Mouse (Mus musculus) testis, adult 2 months (tissue): ENCODE data around the gene Slc2a8. TPM values are rescaled to one million over a fixed set of nuclear protein-coding genes. Genes with fewer than 3 reads are reported as not detected.

ENCODE experiments used
- H3K27ac ChIP-seq: fragments of 200-500 bp; 2 replicates; pipeline ENCODE4 v1.5.1; 2012; ENCODE audit warnings: low read depth, low read length; ENCODE audit not compliant: control insufficient read depth, insufficient read depth
- H3K27me3 ChIP-seq: fragments of 200-500 bp; 2 replicates; pipeline ENCODE4 v1.6.1; 2012; ENCODE audit warnings: mild to moderate bottlenecking, low read length, moderate library complexity; ENCODE audit not compliant: control insufficient read depth, insufficient read depth
- H3K36me3 ChIP-seq: fragments of 200-500 bp; 2 replicates; pipeline ENCODE4 v1.6.1; 2012; ENCODE audit warnings: mild to moderate bottlenecking, low read length; ENCODE audit not compliant: control insufficient read depth, insufficient read depth
- H3K4me1 ChIP-seq: fragments of 200-500 bp; 2 replicates; pipeline ENCODE4 v1.6.1; 2012; ENCODE audit warnings: low read length; ENCODE audit not compliant: control insufficient read depth, insufficient read depth
- H3K4me3 ChIP-seq: fragments of 200-500 bp; 2 replicates; pipeline ENCODE4 v1.5.1; 2012; ENCODE audit warnings: low read depth, mild to moderate bottlenecking, low read length, moderate library complexity, mixed read lengths; ENCODE audit not compliant: control insufficient read depth
- CTCF ChIP-seq: fragments of 200-500 bp; IDR thresholded peaks from 2 replicates; pipeline ENCODE4 v1.5.1; 2012; ENCODE audit warnings: low read depth, mild to moderate bottlenecking, inconsistent platforms, low read length, moderate library complexity; ENCODE audit not compliant: control insufficient read depth, insufficient read depth, insufficient replicate concordance
- POLR2A ChIP-seq: fragments of 200-500 bp; IDR thresholded peaks from 2 replicates; pipeline ENCODE4 v1.6.1; 2012; ENCODE audit warnings: low read depth, mild to moderate bottlenecking, inconsistent platforms, low read length, moderate library complexity; ENCODE audit not compliant: control insufficient read depth
- polyA plus RNA-seq: library from polyadenylated mRNA; depleted of rRNA; stranded (reverse); fragments of >200 nt; gene quantifications from 2 replicates; pipeline ENCODE4 v1.2.3, GENCODE M21; 2012

Slc2a8 gene
- polyA plus RNA-seq, 1 experiment: 50.8 TPM

GRCm38 (mm10) chr2:32985844-32986243 lies 4.0 kb upstream of the Slc2a8 start:
- H3K27me3 ChIP-seq: no peaks in the 10 kb centered on the region
- H3K4me3 ChIP-seq: no peak overlapping the region
- H3K36me3 ChIP-seq: no peaks in the 10 kb centered on the region; the same call in 1 of the 2 replicates
- TF ChIP-seq CTCF: no peak
- H3K27ac ChIP-seq: no peak overlapping the region
- peaks cover 9% of the 10 kb centered on the region for H3K4me1 ChIP-seq

GRCm38 (mm10) chr2:32983617-32984016 lies 1.7 kb upstream of the Slc2a8 start:
- H3K27me3 ChIP-seq: no peaks in the 10 kb centered on the region
- H3K4me1 ChIP-seq: peaks cover 10% of the 10 kb centered on the region
- no peak overlapping the region for H3K27ac ChIP-seq
- TF ChIP-seq POLR2A (no peak), CTCF (no peak)
- no peak overlapping the region for H3K4me3 ChIP-seq
- no peaks in the 10 kb centered on the region; the same call in 1 of the 2 replicates for H3K36me3 ChIP-seq

- Histone ChIP-seq H3K36me3 (no peaks in the 10 kb centered on the region; the same call in 1 of the 2 replicates), H3K27ac (peak overlapping the region; percentile 23; the same call in 1 of the 2 replicates), H3K27me3 (no peaks in the 10 kb centered on the region), H3K4me1 (peaks cover 10% of the 10 kb centered on the region), H3K4me3 (peak overlapping the region; percentile 89)
- TF ChIP-seq POLR2A (no peak), CTCF (no peak)
These were observed 817 bp upstream of the Slc2a8 start for GRCm38 (mm10) chr2:32982700-32983099.

- TF ChIP-seq CTCF (no peak), POLR2A (no peak)
These were observed 602 bp downstream of the Slc2a8 start for GRCm38 (mm10) chr2:32981281-32981680.

GRCm38 (mm10) chr2:32979675-32980074 lies 2.2 kb downstream of the Slc2a8 start:
- no peak overlapping the region for H3K27ac ChIP-seq
- H3K4me1 ChIP-seq: peaks cover 10% of the 10 kb centered on the region
- no peak overlapping the region for H3K4me3 ChIP-seq
- H3K27me3 ChIP-seq: no peaks in the 10 kb centered on the region
- TF ChIP-seq POLR2A: no peak
- no peak for TF ChIP-seq CTCF
- H3K36me3 ChIP-seq: no peaks in the 10 kb centered on the region; the same call in 1 of the 2 replicates

More at GRCm38 (mm10) chr2:32981281-32981680, 602 bp downstream of the Slc2a8 start:
- Histone ChIP-seq H3K36me3 (no peaks in the 10 kb centered on the region; the same call in 1 of the 2 replicates), H3K4me3 (peak overlapping the region; percentile 89), H3K4me1 (peaks cover 10% of the 10 kb centered on the region), H3K27me3 (no peaks in the 10 kb centered on the region), H3K27ac (no peak overlapping the region)

GRCm38 (mm10) chr2:32978675-32979074 lies 3.2 kb downstream of the Slc2a8 start:
- Histone ChIP-seq H3K27me3 (no peaks in the 10 kb centered on the region), H3K36me3 (no peaks in the 10 kb centered on the region; the same call in 1 of the 2 replicates), H3K27ac (no peak overlapping the region), H3K4me1 (peaks cover 10% of the 10 kb centered on the region), H3K4me3 (no peak overlapping the region)
- TF ChIP-seq CTCF (no peak), POLR2A (no peak)

GRCm38 (mm10) chr2:32977114-32977513 lies 4.8 kb downstream of the Slc2a8 start:
- Histone ChIP-seq H3K27ac (no peak overlapping the region), H3K27me3 (no peaks in the 10 kb centered on the region), H3K4me3 (no peak overlapping the region), H3K36me3 (no peaks in the 10 kb centered on the region; the same call in 1 of the 2 replicates), H3K4me1 (peaks cover 7% of the 10 kb centered on the region)
- TF ChIP-seq CTCF (no peak), POLR2A (no peak)
